Mouse (Mus musculus) lung, embryonic 14.5 days (tissue): Measurements from ENCODE around the gene Gk5. TPM values are rescaled to one million over a fixed set of nuclear protein-coding genes. Genes with fewer than 3 reads are reported as not detected.
"Not testable (repeated sequence)": the region's sequence is repeated elsewhere in the genome, so short reads cannot be mapped to it uniquely, and the experiment has no call there.

Source experiments
- ATAC-seq: fragments of 200-750 bp; cut with Nextera tagmentation; 2 replicates; pipeline ENCODE4 v1.8.0; 2017; ENCODE audit warnings: mild to moderate bottlenecking, moderate TSS enrichment, moderate library complexity; ENCODE audit not compliant: insufficient read depth
- DNase-seq: peaks from one replicate; pipeline ENCODE4 v3.0.0-alpha.2; 2015
- H3K27ac ChIP-seq: fragments of 300-500 bp; sonication (generic); 2 replicates; pipeline ENCODE4 v1.5.1; 2014; ENCODE audit warnings: low read depth, mild to moderate bottlenecking, moderate library complexity
- H3K27me3 ChIP-seq: fragments of 300-500 bp; sonication (generic); 2 replicates; pipeline ENCODE4 v1.6.1; 2014; ENCODE audit warnings: low read length, control low read depth; ENCODE audit not compliant: insufficient read depth
- H3K36me3 ChIP-seq: fragments of 300-500 bp; sonication (generic); 2 replicates; pipeline ENCODE4 v1.6.1; 2014; ENCODE audit warnings: control low read depth; ENCODE audit not compliant: insufficient read depth
- H3K4me1 ChIP-seq: fragments of 300-500 bp; sonication (generic); 2 replicates; pipeline ENCODE4 v1.6.1; 2014; ENCODE audit warnings: antibody characterized with exemption, control low read depth; ENCODE audit not compliant: insufficient read depth
- H3K4me2 ChIP-seq: fragments of 300-500 bp; sonication (generic); 2 replicates; pipeline ENCODE4 v1.6.1; 2014; ENCODE audit warnings: mild to moderate bottlenecking
- H3K4me3 ChIP-seq: fragments of 300-500 bp; sonication (generic); 2 replicates; pipeline ENCODE4 v1.5.1; 2014; ENCODE audit warnings: low read depth, low read length
- H3K9ac ChIP-seq: fragments of 300-500 bp; sonication (generic); 2 replicates; pipeline ENCODE4 v1.6.1; 2014
- H3K9me3 ChIP-seq: fragments of 300-500 bp; sonication (generic); 2 replicates; pipeline ENCODE4 v1.6.1; 2016; ENCODE audit warnings: low read depth, low read length, control low read depth
- CTCF ChIP-seq: IDR thresholded peaks from 2 replicates; pipeline ENCODE4 v1.5.1; 2016; ENCODE audit warnings: antibody characterized with exemption, low read depth
- WGBS: fragments of 180-500 bp; shearing (Covaris S2); extraction: QIAGEN DNeasy Blood & Tissue Kit; methylation state at CpG from one replicate; pipeline ENCODE4 v1.1.7; 2014; 5-methylcytosine and 5-hydroxymethylcytosine counted together
- polyA plus RNA-seq: library from polyadenylated mRNA; unstranded; fragments of >200 nt; fragmentation: Nextera tagmentation; extraction: Ambion mirVana; gene quantifications from 2 replicates; pipeline ENCODE4 v1.2.1, GENCODE M21; 2014

Gene Gk5
- polyA plus RNA-seq, 1 experiment from 2014 or later, result 5.2 TPM

DNA sequence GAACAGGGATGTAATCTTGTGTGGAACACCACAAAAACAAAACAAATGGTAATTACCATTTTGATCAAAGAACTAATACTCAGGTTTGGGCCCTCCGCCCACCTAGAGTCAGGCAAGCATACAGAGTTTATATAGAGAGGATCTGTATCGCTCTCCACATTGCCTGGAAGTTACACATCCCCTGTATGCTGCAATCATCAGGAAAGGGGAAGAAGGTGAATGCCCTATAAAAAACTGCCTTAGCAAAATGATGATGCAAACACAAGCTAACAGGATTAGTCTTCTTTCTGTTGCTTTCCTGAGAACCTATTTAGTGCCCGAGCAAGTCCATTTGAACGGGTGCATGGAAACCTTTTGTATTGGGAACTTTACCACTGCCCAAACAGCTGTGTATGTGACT, 24.5 kb downstream of the Gk5 start:
- TF ChIP-seq CTCF, result no peak
- DNase-seq, result no peak
- peaks cover 3% of the 10 kb centered on the region; the same call in 1 of the 2 replicates for H3K36me3 ChIP-seq
- no peaks in the 10 kb centered on the region for H3K4me1 ChIP-seq
- no peak overlapping the region for H3K9ac ChIP-seq
- ATAC-seq, result no peak
- H3K4me2 ChIP-seq, result no peak overlapping the region
- H3K27ac ChIP-seq, result no peak overlapping the region
- H3K4me3 ChIP-seq, result no peak overlapping the region
- no peaks in the 10 kb centered on the region for H3K9me3 ChIP-seq
- WGBS, result 98% methylated on average over 4 of the region's 4 CpGs
- no peaks in the 10 kb centered on the region for H3K27me3 ChIP-seq

GRCm38 (mm10) chr9:96144883-96145282, 25.7 kb downstream of the Gk5 start:
- Histone ChIP-seq H3K27me3 (no peaks in the 10 kb centered on the region), H3K27ac (no peak overlapping the region), H3K4me1 (no peaks in the 10 kb centered on the region), H3K4me3 (no peak overlapping the region), H3K9ac (no peak overlapping the region), H3K36me3 (peaks cover 3% of the 10 kb centered on the region; the same call in 1 of the 2 replicates), H3K9me3 (no peaks in the 10 kb centered on the region), H3K4me2 (no peak overlapping the region)
- ATAC-seq (no peak), DNase-seq (no peak)
- no peak for TF ChIP-seq CTCF

- no peak for ATAC-seq
- Histone ChIP-seq H3K4me2 (no peak overlapping the region), H3K27me3 (no peaks in the 10 kb centered on the region), H3K36me3 (0 out of 2 replicates have a peak, but pooled peaks cover 3% of the 10 kb centered on the region), H3K4me3 (no peak overlapping the region), H3K9ac (no peak overlapping the region), H3K9me3 (no peaks in the 10 kb centered on the region), H3K27ac (no peak overlapping the region), H3K4me1 (no peaks in the 10 kb centered on the region)
- DNase-seq, result no peak
- TF ChIP-seq CTCF, result no peak
- WGBS, result 87% methylated on average over 7 of the region's 7 CpGs
Measured at GRCm38 (mm10) chr9:96152801-96153200, 33.6 kb downstream of the Gk5 start.

DNA sequence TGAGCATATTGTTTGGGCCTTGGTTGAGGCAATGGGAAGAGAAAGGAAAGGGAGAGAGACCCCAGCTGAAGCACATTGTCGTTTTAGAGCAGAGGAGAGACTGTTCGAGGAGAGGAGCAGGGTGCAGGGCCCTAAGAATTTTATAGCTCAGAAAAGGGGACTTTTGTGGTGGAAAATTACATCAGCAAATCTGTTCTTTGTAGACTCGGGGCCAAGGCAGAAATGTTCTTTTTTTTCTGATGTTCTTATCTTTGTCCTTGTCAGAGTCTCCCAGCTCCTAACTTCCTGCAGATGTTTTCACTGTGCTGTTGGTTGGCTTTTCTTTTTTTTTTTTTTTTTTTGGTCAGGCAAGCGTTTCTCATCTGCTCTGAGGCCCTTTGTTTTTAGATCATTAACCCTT, 39.3 kb downstream of the Gk5 start:
- Histone ChIP-seq H3K9ac (no peak overlapping the region), H3K9me3 (no peaks in the 10 kb centered on the region), H3K4me2 (no peak overlapping the region), H3K36me3 (0 out of 2 replicates have a peak, but pooled peaks cover 3% of the 10 kb centered on the region), H3K27me3 (no peaks in the 10 kb centered on the region), H3K4me1 (no peaks in the 10 kb centered on the region), H3K27ac (no peak overlapping the region), H3K4me3 (no peak overlapping the region)
- DNase-seq (no peak), ATAC-seq (no peak)
- TF ChIP-seq CTCF, result no peak
- WGBS, result 24% methylated on average over 4 of the region's 4 CpGs

DNA sequence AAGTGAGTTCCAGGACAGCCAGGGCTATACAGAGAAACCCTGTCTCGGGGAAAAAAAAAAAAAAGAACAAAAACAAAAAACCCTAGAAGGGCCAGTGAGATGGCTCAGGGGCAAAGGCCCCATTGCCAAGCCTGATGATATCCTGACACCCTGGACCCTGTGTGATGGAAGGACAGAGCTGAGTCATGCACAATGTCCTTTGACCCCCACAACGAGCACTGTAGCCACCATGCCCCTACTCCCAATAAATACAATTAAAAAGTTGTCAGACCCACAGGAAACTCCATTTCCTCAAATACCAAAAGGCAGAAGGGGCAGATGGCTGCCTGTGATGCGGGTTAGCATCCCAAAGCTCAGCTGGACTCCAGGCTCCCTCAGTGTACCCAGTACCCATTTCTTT, 39.9 kb downstream of the Gk5 start:
- 72% methylated on average over 3 of the region's 3 CpGs for WGBS
- Histone ChIP-seq H3K4me3 (no peak overlapping the region), H3K9ac (no peak overlapping the region), H3K27ac (no peak overlapping the region), H3K36me3 (0 out of 2 replicates have a peak, but pooled peaks cover 3% of the 10 kb centered on the region), H3K4me1 (no peaks in the 10 kb centered on the region), H3K9me3 (no peaks in the 10 kb centered on the region), H3K4me2 (no peak overlapping the region), H3K27me3 (no peaks in the 10 kb centered on the region)
- ATAC-seq (no peak), DNase-seq (no peak)
- TF ChIP-seq CTCF, result no peak

DNA sequence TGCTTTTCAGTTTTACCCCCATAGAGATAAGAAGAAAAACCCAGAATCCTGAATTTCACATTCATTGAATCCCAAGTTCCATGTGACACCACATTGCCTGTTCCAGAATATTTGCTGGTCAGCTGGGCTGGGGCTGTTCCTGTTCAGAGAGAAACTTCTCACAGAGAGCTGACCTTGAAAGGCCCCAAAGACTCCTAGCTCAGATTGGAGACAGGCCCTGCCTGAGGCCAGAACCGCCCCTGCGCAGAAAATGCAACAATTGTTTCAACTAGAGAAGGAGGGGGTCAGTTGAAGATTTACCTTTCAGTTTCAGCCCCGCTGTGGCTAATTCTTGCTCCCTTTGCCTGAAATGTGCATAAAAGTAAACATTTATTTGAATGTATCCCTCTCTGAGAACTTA, 41.6 kb downstream of the Gk5 start:
- Histone ChIP-seq H3K27ac (no peak overlapping the region), H3K36me3 (0 out of 2 replicates have a peak, but pooled peaks cover 3% of the 10 kb centered on the region), H3K27me3 (no peaks in the 10 kb centered on the region), H3K9ac (no peak overlapping the region), H3K4me3 (no peak overlapping the region), H3K4me2 (no peak overlapping the region), H3K9me3 (no peaks in the 10 kb centered on the region), H3K4me1 (no peaks in the 10 kb centered on the region)
- ATAC-seq (no peak), DNase-seq (no peak)
- 69% methylated on average over 3 of the region's 3 CpGs for WGBS
- TF ChIP-seq CTCF, result no peak

GRCm38 (mm10) chr9:96162421-96162820, 43.3 kb downstream of the Gk5 start:
- no peak for TF ChIP-seq CTCF
- Histone ChIP-seq H3K9ac (no peak overlapping the region), H3K9me3 (no peaks in the 10 kb centered on the region), H3K36me3 (no peaks in the 10 kb centered on the region), H3K4me2 (no peak overlapping the region), H3K4me3 (no peak overlapping the region), H3K27ac (no peak overlapping the region), H3K4me1 (no peaks in the 10 kb centered on the region), H3K27me3 (no peaks in the 10 kb centered on the region)
- ATAC-seq (no peak), DNase-seq (no peak)
- WGBS, result 79% methylated on average over 5 of the region's 5 CpGs

GRCm38 (mm10) chr9:96163443-96163842, 44.3 kb downstream of the Gk5 start:
- H3K27ac ChIP-seq, result no peak overlapping the region
- H3K4me1 ChIP-seq, result no peaks in the 10 kb centered on the region
- H3K9me3 ChIP-seq, result no peaks in the 10 kb centered on the region
- ATAC-seq, result no peak
- H3K4me2 ChIP-seq, result no peak overlapping the region
- 93% methylated on average over 7 of the region's 7 CpGs for WGBS
- no peaks in the 10 kb centered on the region for H3K27me3 ChIP-seq
- no peak overlapping the region for H3K9ac ChIP-seq
- no peaks in the 10 kb centered on the region for H3K36me3 ChIP-seq
- no peak for DNase-seq
- no peak overlapping the region for H3K4me3 ChIP-seq
- no peak for TF ChIP-seq CTCF

DNA sequence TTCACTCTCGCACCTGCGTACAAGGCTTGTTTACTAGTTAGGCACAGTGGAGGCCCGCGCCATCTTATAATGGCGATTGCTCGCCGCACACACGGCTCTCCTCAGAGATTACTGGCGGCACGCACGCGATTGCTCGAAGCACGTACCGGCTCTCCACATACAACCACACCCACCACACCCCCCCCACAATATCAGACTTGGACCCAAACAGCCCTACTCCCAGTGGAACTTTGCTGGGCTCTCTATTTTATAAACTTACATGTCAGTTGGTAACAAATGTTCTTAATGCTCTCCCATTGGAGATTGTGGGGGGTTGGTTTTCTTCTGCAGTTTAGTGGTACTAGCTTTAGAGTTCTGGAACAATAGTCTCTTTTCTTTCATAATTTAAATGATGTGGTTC, 44.8 kb downstream of the Gk5 start:
- not testable (repeated sequence) for ATAC-seq, DNase-seq, H3K4me3 ChIP-seq, H3K4me1 ChIP-seq, H3K27ac ChIP-seq, H3K9ac ChIP-seq, H3K9me3 ChIP-seq, H3K4me2 ChIP-seq, H3K27me3 ChIP-seq, H3K36me3 ChIP-seq
- 98% methylated on average over 14 of the region's 15 CpGs for WGBS
